Mouse (Mus musculus): ENCODE measurements at regions not wholly inside any gene's neighbourhood (a gene's known extent, or its start where the extent isn't known, plus 50 kb on each side); places are given as distances from the start of the nearest gene placed in this dataset.
A peak's percentile ranks its signal among the peaks of the same experiment; 100 is the strongest.

- no peak for DNase-seq
Measured at GRCm38 (mm10) chr11:65363846-65364245, 94.1 kb upstream of the Myocd start.

- DNase-seq: no peak
Measured at GRCm38 (mm10) chr11:65360729-65361128, 90.9 kb upstream of the Myocd start.

GRCm38 (mm10) chr11:65358908-65359307 is 89.1 kb upstream of the Myocd start:
- no peak for DNase-seq

GRCm38 (mm10) chr11:65352516-65352915 is 82.7 kb upstream of the Myocd start:
- no peak for DNase-seq

GRCm38 (mm10) chr11:65349013-65349412 is 79.2 kb upstream of the Myocd start:
- no peak for DNase-seq

GRCm38 (mm10) chr11:65341683-65342440 is 72.1 kb upstream of the Myocd start:
- no peak for DNase-seq

- no peak for DNase-seq
Measured at GRCm38 (mm10) chr11:65334286-65334685, 64.5 kb upstream of the Myocd start.

GRCm38 (mm10) chr11:65333101-65333500 is 63.3 kb upstream of the Myocd start:
- DNase-seq: no peak

- peak; percentile 46 for DNase-seq
Measured at GRCm38 (mm10) chr11:65322877-65323440, 53.2 kb upstream of the Myocd start.

Data from lung, postnatal 36 days (tissue).